Mouse (Mus musculus) heart, postnatal 14 days (tissue): ENCODE measurements around the gene Ier5. TPM values are rescaled to one million over a fixed set of nuclear protein-coding genes. Genes with fewer than 3 reads are reported as not detected.

Experiments
- DNase-seq, 2 experiments: peaks; one replicate each; pipeline ENCODE4 v3.0.0; 2021 to 2022
- intact Hi-C: fragments of 180-260 bp; cut with DNase I; formaldehyde crosslinking; loops from one replicate; pipeline ENCODE4 v1.15.1; 2025
- total RNA-seq, 2 experiments: library from RNA; stranded (reverse); gene quantifications; 2 replicates each; pipeline ENCODE4 v1.2.3; 2021

Gene Ier5
- total RNA-seq, 2 experiments from 2014 or later, result 13.6 to 15.4 TPM

DNA sequence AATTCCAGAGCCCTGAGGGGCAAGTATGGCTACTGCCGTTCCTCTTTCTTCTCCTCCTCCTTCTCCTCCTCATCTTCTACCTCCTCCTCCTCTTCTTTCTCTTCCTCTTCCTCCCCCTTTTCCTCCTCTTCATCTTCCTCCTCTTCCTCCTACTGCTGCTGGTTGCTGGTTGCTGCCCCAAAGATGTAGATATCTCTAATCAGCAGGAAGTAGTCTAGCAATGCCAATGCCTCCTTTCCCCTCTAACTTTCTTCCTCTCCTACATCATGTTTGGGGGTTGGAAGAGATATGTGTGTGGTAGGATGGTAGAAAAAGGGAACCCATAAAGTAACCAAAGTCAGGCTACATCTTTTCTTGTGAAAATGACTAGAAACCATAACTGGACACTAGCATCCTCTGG lies 6.9 kb upstream of the Ier5 start:
- no peak for DNase-seq
- intact Hi-C loops, result no loop called here

DNA sequence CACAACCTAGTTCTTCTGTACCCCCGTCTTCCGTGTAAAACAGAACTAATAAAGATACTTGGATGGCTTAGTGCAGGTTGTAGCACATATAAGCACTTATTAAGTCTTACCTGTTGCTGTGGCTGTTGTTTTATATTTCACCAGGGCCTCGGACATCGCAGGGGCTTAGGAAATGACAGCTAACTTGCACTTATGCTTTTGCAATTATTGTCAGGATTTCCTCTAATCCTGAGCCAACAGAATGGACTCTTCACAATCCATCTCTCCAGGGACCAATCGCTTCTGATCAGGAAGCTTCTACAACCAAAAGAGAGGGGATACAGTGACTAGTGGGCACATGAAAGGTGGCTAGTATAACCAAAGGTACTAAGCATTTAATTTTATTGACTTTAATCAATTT lies 4.6 kb upstream of the Ier5 start:
- intact Hi-C loops, result no loop called here

DNA sequence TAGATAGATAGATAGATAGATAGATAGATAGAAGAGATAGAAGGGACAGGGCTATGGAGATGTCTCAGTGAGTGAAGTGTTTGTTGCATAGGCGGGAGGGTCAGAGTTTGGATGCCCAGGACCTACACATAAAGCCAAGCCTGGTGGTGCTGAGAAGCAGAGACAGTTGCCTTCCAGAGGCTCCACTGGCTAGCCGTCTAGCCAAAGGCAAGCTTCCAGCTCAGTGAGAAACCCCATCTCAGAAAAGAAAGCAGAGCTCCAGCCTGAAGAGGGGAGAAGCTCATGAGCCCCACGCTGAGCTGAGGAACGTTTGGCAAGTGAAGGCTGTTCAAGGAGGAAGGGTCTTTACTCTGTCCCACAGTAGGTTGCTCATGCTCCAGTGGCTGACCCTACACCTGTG lies 3.2 kb upstream of the Ier5 start:
- intact Hi-C loops, result no loop called here
- no peak for DNase-seq

More for the DNA sequence above, 4.6 kb upstream of the Ier5 start:
- DNase-seq, result no peak

DNA sequence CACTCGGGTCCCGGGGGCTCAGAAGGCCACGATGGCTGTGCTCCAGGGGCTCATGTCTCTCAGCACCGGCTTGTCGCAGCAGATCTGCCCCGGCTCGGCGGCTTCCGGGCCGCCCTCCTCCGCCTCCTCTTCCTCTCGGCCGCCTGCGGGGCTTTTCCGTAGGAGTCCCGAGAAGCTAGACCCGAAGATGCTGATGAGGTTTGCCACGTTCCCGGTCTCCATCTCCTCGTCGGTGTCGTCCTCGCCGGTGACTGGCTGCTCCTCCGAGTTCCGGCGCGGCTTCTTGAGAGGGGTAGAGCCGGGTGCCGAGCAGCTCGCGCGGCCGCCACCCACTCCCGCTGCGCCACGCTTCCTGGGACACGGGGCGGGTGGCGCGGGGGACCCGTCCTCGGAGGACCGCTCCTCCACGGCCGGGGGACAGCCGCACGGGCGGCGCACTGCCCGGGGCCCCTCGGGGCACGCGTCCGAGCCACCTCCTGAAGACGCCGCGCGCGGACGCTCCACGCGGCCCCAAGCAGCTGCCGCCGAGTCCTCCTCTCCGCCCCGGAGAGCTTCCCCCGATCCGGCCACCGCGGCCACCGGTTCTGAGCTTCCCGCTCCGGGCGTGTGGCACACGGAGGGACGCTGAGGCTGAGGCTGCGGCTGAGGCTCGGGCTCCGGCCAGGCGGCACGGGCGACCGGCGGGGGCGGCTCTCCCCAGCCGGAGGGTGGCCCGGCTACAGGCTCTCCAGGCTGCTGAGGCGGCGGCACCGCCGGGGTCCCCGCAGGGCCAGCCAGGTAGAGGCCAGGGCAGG lies 753 bp downstream of the Ier5 start:
- DNase-seq, result peak; percentile 67 to 74
- intact Hi-C loops, result loop anchor here (1.0 to 5.0 kb wide), 5 partner anchors 16 to 119 kb away; partner anchors contain the start of gene Stx6

DNA sequence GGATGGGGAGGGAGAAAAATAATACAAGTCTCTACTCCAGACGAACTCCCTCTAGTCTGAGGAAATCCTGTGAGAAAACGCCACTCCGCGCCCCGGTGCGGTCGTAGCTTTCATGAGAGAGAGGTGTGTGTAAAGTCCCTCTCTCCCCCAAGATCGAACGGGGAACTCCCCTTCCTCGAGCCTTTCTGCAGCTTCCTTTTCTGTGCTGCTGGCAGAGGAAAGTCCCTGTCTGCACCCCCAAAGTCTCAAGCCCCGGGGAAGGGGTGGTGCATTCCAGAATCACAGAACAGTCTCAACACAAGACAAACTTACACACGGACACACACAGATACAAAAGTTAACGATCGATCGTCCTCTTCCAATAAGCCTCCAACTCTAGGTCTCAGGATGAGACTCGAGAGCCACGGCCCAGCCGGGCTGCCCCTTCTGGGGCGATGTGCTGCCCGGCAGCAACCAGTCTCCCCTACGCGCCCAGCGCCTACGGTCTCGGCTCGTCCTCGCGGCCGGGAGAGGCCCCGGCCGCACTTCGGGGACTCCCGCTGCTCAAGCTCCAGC lies 1.4 kb downstream of the Ier5 start:
- intact Hi-C loops, result loop anchor here (1.0 to 5.0 kb wide), 5 partner anchors 15 to 119 kb away; partner anchors contain the start of gene Stx6
- DNase-seq, result peak; percentile 50 to 51

DNA sequence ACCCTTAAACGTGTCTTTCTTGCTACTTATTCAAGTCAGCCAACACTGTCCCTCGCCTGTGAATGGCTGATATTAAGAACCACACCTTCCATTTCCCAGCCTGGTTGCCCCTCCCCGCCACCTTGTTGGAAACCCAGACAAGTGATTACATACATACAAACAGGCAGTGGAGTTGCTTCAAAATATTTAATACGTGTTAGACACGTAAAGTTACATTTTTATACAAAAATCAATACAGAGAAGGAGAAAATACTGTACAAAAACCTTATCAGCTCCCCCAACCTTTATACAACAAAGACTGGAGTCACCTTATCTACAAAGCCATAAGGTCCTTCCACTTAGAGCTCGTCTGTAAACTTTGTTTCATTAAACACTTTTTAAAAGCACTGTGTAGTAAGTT lies 2.1 kb downstream of the Ier5 start:
- intact Hi-C loops, result loop anchor here (5.0 kb wide), 1 partner anchor 120 kb away; no protein-coding TSS in a partner anchor
- no peak for DNase-seq

DNA sequence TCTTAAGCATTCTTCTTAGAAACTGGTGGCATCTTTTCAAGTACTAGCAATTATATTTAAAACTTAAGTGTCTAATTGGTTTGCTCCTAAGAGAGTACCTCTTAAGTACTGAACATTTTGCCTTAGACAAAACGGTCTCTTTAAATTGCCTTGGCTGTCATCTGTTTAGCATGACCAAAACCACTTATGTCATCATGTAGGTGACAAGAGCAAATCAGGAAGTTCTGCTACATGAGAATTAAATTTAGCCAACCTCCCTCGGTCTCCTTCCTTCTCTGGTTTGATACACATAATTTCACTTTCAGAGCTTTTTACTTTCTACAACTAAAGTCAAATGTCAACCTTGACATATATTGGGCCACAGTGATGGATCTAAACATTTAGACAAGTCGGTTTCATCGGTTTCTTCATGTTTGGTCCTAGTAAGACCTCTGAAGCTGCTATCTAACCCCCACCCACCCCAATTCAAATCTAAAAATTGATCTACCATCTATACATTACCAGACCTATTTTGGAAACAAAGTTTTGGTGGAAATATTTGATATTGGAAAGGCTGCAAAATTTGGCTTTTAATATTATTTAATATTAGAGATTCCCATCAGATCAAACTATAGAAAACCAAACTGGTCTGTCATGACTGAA lies 2.7 kb downstream of the Ier5 start:
- DNase-seq, result no peak
- intact Hi-C loops, result loop anchor here (5.0 kb wide), 1 partner anchor 121 kb away; no protein-coding TSS in a partner anchor

DNA sequence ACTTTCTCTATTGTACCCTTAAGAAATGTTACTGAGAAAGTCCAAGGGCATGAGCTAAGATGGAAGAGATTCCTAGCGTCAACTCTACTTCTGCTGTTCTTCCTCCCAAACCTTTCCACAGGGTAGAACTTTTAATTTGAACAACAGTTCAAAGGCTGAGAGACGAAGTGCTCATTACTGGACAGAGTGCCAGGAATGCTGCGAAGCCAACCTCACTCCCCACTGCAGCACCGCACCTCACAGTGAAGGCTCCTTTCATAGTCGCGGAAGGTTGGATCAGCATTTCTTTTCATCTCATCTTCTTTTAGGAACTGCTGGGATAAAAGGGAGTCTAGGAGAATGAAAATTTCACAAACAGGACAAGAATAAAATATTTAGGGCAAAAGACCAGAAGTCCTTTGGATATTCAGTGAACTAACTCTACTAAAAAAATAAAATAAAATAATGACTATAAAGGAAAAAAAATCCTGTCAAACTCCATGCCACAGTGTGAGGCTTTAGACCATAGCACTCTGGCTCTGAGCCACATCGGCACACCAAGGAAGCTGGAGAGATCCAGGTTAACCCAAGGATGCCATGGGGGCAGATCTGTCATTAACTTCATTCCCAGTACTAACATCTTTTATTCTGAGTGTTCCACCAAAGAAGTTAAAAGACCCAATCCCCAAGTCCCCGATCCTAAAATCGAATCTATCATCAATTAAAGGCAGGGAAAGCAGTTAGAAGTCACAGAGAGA lies 5.3 kb downstream of the Ier5 start:
- intact Hi-C loops, result no loop called here
- DNase-seq, result no peak

DNA sequence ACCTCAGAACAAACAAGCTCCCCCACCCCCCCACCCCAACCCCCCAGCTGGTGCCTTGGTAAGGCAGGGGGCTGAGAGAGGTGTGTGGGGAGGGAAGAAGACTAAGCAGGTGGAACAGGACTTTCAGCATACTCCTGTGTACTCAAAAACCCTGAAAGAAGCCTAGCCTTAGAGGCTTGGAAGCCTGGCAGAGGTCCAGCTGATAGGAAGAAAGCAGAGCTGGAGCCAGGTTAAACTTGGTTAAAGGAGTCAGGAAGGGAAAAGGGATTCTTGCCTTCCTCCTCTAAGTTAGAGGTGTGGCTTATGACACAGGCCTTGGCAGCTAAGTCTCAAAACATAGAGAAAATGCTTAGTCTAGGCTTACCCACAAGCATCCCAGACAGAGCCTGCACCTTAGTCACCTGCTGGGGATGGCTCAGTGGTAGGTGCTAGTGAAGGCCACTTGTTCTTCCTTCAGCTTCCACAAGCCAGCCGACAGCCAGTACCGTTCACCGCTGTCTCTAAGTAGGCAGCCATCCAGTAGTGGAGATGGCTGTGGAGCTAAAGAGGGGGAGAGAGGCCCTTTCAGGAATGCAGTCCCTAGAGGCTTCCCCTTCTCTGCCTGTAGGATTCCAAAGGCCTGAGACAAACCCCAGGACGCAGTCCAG lies 6.2 kb downstream of the Ier5 start:
- peak; percentile 43 to 66 for DNase-seq
- intact Hi-C loops, result no loop called here

DNA sequence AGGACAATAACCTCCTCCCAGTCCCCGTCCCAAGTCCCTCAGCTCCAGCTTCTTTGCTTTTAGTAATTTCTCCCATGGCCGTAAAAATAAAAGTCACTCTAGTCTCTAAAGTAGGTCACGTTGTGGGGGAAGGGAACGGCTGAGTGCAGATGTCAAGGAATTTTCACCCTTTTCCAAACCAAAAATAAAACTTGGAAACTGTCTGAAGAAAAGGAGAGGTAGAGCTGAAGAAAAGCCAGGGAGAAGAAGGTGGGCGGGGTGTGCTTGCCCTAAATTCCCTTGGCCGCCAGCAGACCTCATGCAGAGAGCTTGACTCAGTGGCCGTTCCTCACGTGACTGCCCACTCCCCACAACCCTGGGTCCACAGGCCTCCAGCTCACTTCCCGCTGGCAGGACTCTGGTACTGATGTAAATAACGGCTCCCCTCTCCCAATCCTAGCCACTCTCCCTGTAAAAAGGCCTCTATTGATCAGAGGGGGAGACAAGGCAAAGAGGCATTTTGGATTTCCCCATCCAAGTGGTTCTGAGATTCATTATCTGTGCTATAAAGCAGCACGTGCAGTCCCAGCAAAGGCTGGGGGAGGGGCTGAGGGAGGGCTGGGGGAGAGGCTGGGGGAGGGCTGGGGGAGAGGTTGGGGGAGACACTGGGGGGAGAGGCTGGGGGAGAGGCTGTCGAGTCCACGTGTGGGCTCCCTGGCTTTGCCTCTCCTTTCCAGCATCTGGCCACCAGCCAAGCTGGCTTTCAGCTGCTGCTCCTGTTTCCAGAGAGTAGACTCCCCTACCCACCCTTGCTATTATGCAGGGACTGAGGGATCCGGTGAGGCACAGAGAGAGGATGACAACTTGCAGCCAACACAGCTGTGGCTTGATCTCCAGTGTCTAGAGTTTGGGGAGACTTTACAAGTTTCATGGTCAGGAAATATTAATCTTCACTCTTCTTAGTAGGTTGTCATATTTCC lies 7.3 kb downstream of the Ier5 start:
- DNase-seq, result peak; percentile 59 to 72
- intact Hi-C loops, result no loop called here

DNA sequence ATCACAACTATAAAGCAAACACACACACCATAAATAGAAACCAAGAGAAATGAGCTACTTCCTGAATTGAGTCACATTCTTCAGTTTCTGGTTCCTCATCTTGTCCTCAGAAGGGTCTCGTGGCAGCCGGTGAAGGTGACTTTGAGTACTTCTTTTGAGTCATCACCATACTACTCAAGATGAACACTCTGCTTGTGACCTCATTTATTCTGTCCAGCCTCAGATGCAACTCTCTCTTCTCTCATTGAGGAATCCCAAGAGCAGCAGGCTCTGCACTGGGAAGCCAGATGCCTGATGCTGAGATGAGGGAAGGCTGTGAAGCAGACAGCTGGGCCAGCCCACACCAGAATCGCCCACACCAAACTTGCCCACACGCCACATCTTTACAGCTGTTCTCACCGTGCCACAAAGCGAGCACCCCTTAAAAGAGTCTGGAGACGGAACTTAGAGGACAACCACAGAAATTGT lies 8.0 kb downstream of the Ier5 start:
- DNase-seq, result no peak
- intact Hi-C loops, result no loop called here

DNA sequence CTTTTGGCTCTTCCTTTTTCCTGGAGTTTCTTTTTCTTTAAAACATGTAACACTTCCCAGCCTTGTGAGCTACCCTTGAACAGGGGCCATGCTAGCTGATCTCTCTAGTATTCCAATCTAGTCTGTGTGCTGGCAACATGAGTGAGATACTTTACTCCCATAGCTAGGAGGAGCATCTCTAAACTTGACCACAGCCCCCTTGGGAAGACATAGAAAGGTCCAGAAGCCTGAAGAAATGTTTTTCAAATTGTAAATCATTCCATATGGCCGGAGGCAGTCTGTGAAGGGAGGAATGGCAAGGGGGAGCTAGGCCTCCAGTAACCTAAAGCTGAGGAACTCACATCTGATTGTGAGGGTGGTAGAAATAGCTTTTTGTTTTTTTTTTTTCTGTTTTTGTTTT lies 8.7 kb downstream of the Ier5 start:
- intact Hi-C loops, result no loop called here
- no peak for DNase-seq

DNA sequence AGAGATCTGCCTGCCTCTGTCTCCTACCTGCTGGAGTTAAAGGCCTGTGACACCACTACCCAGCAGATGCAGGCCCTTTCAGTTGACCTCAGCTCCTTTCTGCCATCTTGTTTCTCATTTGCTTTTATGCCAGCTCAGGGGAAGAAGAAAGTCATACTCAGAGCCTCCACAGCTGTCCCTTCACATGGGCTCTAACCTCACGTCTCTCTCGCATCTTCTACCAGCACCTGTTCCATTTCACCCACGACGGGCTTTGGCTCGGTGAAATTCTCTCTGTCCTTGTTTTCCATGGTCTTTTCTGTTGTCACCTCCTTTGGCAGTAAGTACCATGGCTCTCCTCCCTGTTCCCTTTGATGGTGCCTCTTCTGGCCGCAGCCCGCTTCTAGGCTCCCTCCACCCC lies 9.1 kb downstream of the Ier5 start:
- intact Hi-C loops, result no loop called here
- DNase-seq, result no peak

DNA sequence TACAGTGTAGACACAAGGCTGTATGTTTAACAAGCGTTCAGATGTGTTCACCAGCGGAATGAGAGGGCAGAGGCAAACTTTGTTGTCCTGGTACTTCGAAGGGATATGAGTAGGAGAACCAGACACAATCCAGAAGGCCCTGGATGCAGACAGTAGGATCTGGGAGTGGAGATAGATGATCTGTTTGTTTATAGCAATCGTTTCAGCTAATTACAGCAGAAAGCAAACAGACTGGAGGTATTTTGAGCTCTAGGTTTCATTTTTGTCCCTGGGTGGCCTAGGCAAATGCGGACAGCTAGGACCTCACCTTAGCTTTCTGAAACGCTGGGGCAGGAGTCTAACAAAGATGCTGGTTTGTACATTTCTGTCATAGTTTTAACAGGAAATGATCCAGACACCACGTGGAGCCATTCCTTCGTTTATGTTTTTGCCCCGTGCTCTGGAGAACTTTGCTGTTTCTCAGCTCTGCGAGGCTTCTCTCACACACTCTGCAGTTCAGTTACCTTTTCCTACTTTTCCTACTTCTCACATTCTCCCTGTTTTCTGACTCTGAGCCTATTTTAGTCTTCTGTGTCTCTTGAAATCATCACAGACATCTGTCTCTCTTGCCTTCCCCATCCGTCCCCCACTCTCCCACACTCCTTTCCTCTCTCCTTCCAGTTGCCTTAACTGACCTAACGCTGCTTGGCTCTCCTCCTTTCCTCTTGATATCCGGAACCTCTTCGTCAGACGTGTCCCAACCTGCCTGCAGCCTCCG lies 10.4 kb downstream of the Ier5 start:
- intact Hi-C loops, result no loop called here
- DNase-seq, result no peak

DNA sequence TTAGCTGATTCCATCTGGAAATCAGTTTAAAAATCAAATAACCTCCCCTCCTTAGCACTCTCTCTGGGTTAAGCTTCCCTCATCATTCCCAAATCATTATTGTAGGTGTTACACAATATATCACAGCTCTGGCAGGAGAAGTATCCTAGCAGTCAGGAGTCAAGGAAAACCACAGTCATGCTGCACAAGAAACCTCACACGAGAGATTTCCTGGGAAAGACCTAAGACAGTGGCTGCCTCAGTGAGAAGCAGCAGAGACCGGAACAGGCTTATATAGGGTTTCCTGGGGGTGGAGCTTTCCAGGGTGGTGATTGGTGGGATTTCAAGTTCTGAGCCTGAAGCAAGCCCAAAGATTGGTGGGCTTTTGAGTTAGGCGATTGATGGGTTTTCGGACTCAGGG lies 11.4 kb downstream of the Ier5 start:
- intact Hi-C loops, result no loop called here
- DNase-seq, result no peak

DNA sequence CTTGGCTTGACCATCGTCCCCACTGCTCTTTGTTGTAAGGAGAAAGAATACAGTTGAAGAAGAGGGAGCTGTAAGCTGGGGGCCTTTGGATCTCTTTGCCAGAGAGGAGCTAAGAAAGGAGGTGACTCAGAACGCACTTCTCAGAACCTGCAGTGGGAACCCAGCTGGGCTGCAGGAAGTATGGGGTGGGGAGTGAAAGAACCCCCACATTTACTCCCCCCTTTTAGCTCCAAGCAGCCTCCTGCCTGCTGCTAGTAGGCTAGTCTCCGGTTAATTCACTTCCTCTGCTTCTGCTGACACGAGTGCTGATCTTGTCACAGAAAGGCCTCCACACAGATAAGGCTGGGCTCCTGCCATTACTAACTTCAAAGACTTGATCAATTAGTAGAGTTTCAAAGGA lies 12.5 kb downstream of the Ier5 start:
- DNase-seq, result peak in 1 of 2 experiments; percentile 16
- intact Hi-C loops, result no loop called here

DNA sequence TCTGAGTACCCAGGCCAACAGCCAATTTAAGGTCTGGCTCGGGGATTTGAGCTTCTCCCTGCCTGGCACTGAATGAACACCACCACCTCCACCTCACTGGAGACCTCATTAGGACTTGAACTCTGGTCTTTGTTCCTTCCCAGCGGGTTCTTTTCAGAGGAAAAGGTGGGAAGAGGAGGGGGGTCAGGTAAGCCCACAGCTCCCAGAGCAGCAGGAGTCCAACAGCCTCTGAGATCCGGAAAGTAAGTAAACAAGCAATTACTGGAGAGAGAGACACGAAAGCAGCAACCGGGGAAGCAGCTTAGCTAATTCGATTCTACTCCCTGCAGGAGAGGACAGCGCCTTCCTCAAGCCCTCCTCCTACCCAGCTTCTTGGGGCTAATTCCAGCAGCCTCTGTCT lies 13.0 kb downstream of the Ier5 start:
- intact Hi-C loops, result no loop called here
- DNase-seq, result no peak

DNA sequence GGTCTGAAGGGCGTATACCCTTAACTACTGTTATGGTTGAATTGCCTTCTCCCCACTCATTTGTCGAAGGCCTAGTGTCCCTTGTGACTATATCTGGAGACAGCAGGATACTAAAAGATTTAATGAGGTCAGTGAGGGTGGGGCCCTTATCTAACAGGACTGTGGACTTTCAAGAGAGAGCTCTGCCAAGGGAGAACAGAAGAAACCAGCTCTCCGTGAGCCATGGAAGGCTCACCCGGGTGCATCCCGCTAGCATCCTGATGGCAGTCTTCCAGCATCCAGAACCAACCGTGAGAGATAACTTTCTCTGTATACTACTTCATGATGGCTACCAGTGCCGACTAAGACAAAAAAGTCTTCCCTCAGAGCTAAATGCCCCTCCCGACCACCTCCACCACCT lies 14.6 kb downstream of the Ier5 start:
- DNase-seq, result no peak

More for the DNA sequence above, 14.6 kb downstream of the Ier5 start:
- intact Hi-C loops, result no loop called here
